Mouse (Mus musculus): ENCODE measurements around the gene Gast. TPM values are rescaled to one million over a fixed set of nuclear protein-coding genes. Genes with fewer than 3 reads are reported as not detected.
A peak's percentile ranks its signal among the peaks of the same experiment; 100 is the strongest.
"Not testable (repeated sequence)": the region's sequence is repeated elsewhere in the genome, so short reads cannot be mapped to it uniquely, and the experiment has no call there.

Gene Gast
- polyA plus RNA-seq, 1 experiment from 2014 or later = 1.3 TPM

DNA sequence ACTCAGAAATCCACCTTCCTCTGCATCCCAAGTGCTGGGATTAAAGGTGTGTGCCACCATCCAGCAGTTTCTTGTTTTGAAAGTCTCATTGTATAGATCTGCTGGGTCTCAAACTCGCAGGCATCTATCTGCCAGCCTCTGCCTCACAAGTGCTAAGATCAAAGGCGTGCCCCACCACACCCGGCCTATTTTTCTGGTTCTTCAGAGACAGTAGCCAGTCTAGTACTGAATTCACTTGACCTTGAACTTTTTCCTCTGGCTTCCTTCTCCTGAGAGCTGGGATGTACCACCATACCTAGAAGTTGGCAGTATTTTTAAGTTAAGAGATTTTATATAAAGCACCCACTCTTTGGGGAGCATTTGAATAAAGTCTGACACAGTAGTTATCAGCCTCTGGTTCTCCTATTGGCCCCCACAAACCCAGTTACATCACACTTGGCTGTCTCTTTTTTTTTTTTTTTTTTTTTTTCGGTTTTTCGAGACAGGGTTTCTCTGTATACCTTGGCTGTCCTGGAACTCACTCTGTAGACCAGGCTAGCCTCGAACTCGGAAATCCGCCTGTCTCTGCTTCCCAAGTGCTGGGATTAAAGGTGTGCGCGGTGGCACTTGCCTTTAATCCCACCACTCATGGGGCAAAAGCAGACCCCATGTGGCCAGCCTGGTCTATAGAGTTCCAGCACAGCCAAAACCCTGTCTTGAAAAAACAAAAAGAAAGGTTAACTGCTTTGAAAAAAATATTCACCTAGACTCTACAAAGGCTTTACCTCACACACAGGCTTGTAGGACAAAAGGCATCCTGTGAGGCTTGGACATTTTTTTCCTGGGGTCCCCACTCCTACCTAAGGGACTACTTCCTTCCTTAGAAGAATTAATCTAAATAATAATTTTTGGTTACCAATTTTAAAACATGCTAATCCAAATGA, 15.4 kb upstream of the Gast start:
- peaks cover 20% of the 10 kb centered on the region for H3K36me3 ChIP-seq (ENCODE audit: control insufficient read depth, insufficient read depth, low read length)
- H3K27me3 ChIP-seq (ENCODE audit: control insufficient read depth, insufficient read depth, low read length) = no peaks in the 10 kb centered on the region
- H3K4me1 ChIP-seq (ENCODE audit: control insufficient read depth, insufficient read depth, low read length) = peaks cover 7% of the 10 kb centered on the region; the same call in 1 of the 2 replicates
- no peaks in the 10 kb centered on the region for H3K9me3 ChIP-seq (ENCODE audit: control insufficient read depth, low read length)
- 0 out of 2 replicates have a peak overlapping the region, but pooled peaks have one; percentile 16 for H3K9ac ChIP-seq (replicated peaks; ENCODE audit: low read length)
- ATAC-seq (ENCODE audit: low FRiP score, low TSS enrichment) (0 out of 2 replicates have a peak, but pooled peaks have one; percentile 0), DNase-seq (no peak)
- 89% methylated on average over 10 of the region's 10 CpGs for WGBS
- H3K27ac ChIP-seq (replicated peaks; ENCODE audit: low read depth, low read length) = peak overlapping the region; percentile 80
- peak overlapping the region; percentile 60 for H3K4me2 ChIP-seq (ENCODE audit: low read length)
- H3K4me3 ChIP-seq (replicated peaks; ENCODE audit: low read depth, low read length) = peak overlapping the region; percentile 34

GRCm38 (mm10) chr11:100319492-100320171, 14.6 kb upstream of the Gast start, which contains the start of gene Eif1:
Gene Eif1 (plus strand): TSS chr11:100319885.
- ATAC-seq (ENCODE audit: low FRiP score, low TSS enrichment) (peak; percentile 92), DNase-seq (peak; percentile 100)
- H3K9me3 ChIP-seq (ENCODE audit: control insufficient read depth, low read length) = no peaks in the 10 kb centered on the region
- peaks cover 7% of the 10 kb centered on the region; the same call in 1 of the 2 replicates for H3K4me1 ChIP-seq (ENCODE audit: control insufficient read depth, insufficient read depth, low read length)
- WGBS = 1% methylated on average over 56 of the region's 58 CpGs
- peak within 1 kb of the TSS; percentile 97 for H3K9ac ChIP-seq (replicated peaks; ENCODE audit: low read length)
- H3K4me3 ChIP-seq (replicated peaks; ENCODE audit: low read depth, low read length) = peak within 1 kb of the TSS; percentile 75
- H3K27me3 ChIP-seq (ENCODE audit: control insufficient read depth, insufficient read depth, low read length) = no peaks in the 10 kb centered on the region
- peaks cover 20% of the 10 kb centered on the region for H3K36me3 ChIP-seq (ENCODE audit: control insufficient read depth, insufficient read depth, low read length)
- H3K27ac ChIP-seq (replicated peaks; ENCODE audit: low read depth, low read length) = peak within 1 kb of the TSS; percentile 98
- H3K4me2 ChIP-seq (ENCODE audit: low read length) = peak within 1 kb of the TSS; percentile 60

DNA sequence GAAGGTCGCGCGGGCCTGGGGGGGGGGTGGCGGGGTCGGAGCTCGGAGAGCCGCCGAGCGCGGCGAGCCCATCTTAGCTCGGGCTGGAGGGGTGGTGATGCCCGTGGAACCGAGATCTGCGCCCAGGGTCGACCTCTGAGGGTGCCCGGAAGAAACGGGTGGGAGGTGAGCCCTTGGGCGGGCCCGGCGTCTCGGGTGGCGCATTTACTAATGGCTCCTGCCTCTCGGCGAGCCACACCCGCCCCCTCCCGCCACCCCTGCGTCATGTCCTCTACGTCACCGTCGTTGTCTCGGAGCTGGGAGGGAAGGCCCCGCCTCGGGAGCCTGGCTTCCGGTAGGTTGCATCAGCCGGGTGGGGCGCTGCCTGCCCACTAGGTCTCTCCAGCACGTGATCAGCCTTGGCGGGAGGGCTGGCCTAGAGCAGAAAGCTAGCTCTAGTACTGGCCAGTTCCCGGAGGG, 14.0 kb upstream of the Gast start:
- peak; percentile 85 for ATAC-seq (ENCODE audit: low FRiP score, low TSS enrichment)
- peak overlapping the region; percentile 98 for H3K27ac ChIP-seq (replicated peaks; ENCODE audit: low read depth, low read length)

GRCm38 (mm10) chr11:100320701-100321410, 13.4 kb upstream of the Gast start:
- ATAC-seq (ENCODE audit: low FRiP score, low TSS enrichment) = not testable (repeated sequence)

More for the DNA sequence above, 14.0 kb upstream of the Gast start:
- peak overlapping the region; percentile 75 for H3K4me3 ChIP-seq (replicated peaks; ENCODE audit: low read depth, low read length)
- under 1% methylated on average over 40 of the region's 40 CpGs for WGBS
- peaks cover 20% of the 10 kb centered on the region for H3K36me3 ChIP-seq (ENCODE audit: control insufficient read depth, insufficient read depth, low read length)
- H3K9me3 ChIP-seq (ENCODE audit: control insufficient read depth, low read length) = no peaks in the 10 kb centered on the region
- peak overlapping the region; percentile 97 for H3K9ac ChIP-seq (replicated peaks; ENCODE audit: low read length)
- H3K27me3 ChIP-seq (ENCODE audit: control insufficient read depth, insufficient read depth, low read length) = no peaks in the 10 kb centered on the region
- DNase-seq = peak; percentile 98
- peak overlapping the region; percentile 60 for H3K4me2 ChIP-seq (ENCODE audit: low read length)
- peaks cover 7% of the 10 kb centered on the region; the same call in 1 of the 2 replicates for H3K4me1 ChIP-seq (ENCODE audit: control insufficient read depth, insufficient read depth, low read length)

GRCm38 (mm10) chr11:100321479-100322305, 12.5 kb upstream of the Gast start:
- Histone ChIP-seq H3K36me3 (ENCODE audit: control insufficient read depth, insufficient read depth, low read length) (peaks cover 20% of the 10 kb centered on the region), H3K4me2 (ENCODE audit: low read length) (peak overlapping the region; percentile 60)
- H3K9ac ChIP-seq (replicated peaks; ENCODE audit: low read length); H3K27ac ChIP-seq (replicated peaks; ENCODE audit: low read depth, low read length); H3K9me3 ChIP-seq (ENCODE audit: control insufficient read depth, low read length); DNase-seq; ATAC-seq (ENCODE audit: low FRiP score, low TSS enrichment); H3K27me3 ChIP-seq (ENCODE audit: control insufficient read depth, insufficient read depth, low read length); H3K4me1 ChIP-seq (ENCODE audit: control insufficient read depth, insufficient read depth, low read length); H3K4me3 ChIP-seq (replicated peaks; ENCODE audit: low read depth, low read length): not testable (repeated sequence)
- WGBS = 78% methylated on average over 7 of the region's 7 CpGs

More at GRCm38 (mm10) chr11:100320701-100321410, 13.4 kb upstream of the Gast start:
- DNase-seq; H3K27me3 ChIP-seq (ENCODE audit: control insufficient read depth, insufficient read depth, low read length); H3K4me1 ChIP-seq (ENCODE audit: control insufficient read depth, insufficient read depth, low read length); H3K9me3 ChIP-seq (ENCODE audit: control insufficient read depth, low read length): not testable (repeated sequence)
- H3K4me2 ChIP-seq (ENCODE audit: low read length) = peak overlapping the region; percentile 60
- peaks cover 20% of the 10 kb centered on the region for H3K36me3 ChIP-seq (ENCODE audit: control insufficient read depth, insufficient read depth, low read length)
- peak overlapping the region; percentile 75 for H3K4me3 ChIP-seq (replicated peaks; ENCODE audit: low read depth, low read length)
- peak overlapping the region; percentile 98 for H3K27ac ChIP-seq (replicated peaks; ENCODE audit: low read depth, low read length)
- whole genome bisulfite sequencing = 18% methylated on average over 11 of the region's 11 CpGs
- H3K9ac ChIP-seq (replicated peaks; ENCODE audit: low read length) = peak overlapping the region; percentile 97

GRCm38 (mm10) chr11:100322591-100323258, 11.5 kb upstream of the Gast start:
- H3K27me3 ChIP-seq (ENCODE audit: control insufficient read depth, insufficient read depth, low read length) = no peaks in the 10 kb centered on the region
- no peak overlapping the region for H3K4me3 ChIP-seq (replicated peaks; ENCODE audit: low read depth, low read length)
- no peaks in the 10 kb centered on the region for H3K9me3 ChIP-seq (ENCODE audit: control insufficient read depth, low read length)
- DNase-seq = no peak
- no peak overlapping the region for H3K27ac ChIP-seq (replicated peaks; ENCODE audit: low read depth, low read length)
- H3K36me3 ChIP-seq (ENCODE audit: control insufficient read depth, insufficient read depth, low read length) = peaks cover 20% of the 10 kb centered on the region
- ATAC-seq (ENCODE audit: low FRiP score, low TSS enrichment) = no peak
- no peak overlapping the region for H3K9ac ChIP-seq (replicated peaks; ENCODE audit: low read length)
- 67% methylated on average over 3 of the region's 3 CpGs for WGBS
- H3K4me2 ChIP-seq (ENCODE audit: low read length) = no peak overlapping the region
- peaks cover 7% of the 10 kb centered on the region; the same call in 1 of the 2 replicates for H3K4me1 ChIP-seq (ENCODE audit: control insufficient read depth, insufficient read depth, low read length)

DNA sequence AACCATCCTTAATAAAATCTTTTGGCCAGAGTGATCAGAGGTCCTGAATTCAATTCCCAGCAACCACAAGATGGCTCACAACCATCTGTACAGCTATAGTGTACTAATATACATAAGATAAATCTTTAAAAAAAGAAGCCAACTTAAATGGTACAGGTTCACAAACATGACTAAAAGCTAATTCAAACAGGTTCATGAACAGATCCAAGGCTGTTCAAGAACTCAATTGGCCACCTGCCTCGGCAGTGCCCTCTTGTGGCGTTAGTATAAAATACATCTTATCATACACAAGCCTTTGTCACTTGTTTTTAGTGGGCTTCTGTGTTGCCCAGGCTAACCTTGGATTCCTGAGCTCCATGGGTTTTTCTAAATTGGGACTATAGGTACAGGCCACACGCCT, 10.6 kb upstream of the Gast start:
- Histone ChIP-seq H3K9me3 (ENCODE audit: control insufficient read depth, low read length) (no peaks in the 10 kb centered on the region), H3K4me3 (replicated peaks; ENCODE audit: low read depth, low read length) (no peak overlapping the region), H3K4me2 (ENCODE audit: low read length) (no peak overlapping the region), H3K27ac (replicated peaks; ENCODE audit: low read depth, low read length) (no peak overlapping the region), H3K36me3 (ENCODE audit: control insufficient read depth, insufficient read depth, low read length) (peaks cover 20% of the 10 kb centered on the region), H3K9ac (replicated peaks; ENCODE audit: low read length) (no peak overlapping the region), H3K4me1 (ENCODE audit: control insufficient read depth, insufficient read depth, low read length) (peaks cover 7% of the 10 kb centered on the region; the same call in 1 of the 2 replicates), H3K27me3 (ENCODE audit: control insufficient read depth, insufficient read depth, low read length) (no peaks in the 10 kb centered on the region)
- WGBS = 10% methylated on average over 3 of the region's 3 CpGs
- ATAC-seq (ENCODE audit: low FRiP score, low TSS enrichment) = no peak
- DNase-seq = peak; percentile 85
